Mouse (Mus musculus) forebrain, postnatal 0 days (tissue): ENCODE data around the gene Daam2. TPM values are rescaled to one million over a fixed set of nuclear protein-coding genes. Genes with fewer than 3 reads are reported as not detected.
A peak's percentile ranks its signal among the peaks of the same experiment; 100 is the strongest.

Experiments used
- ATAC-seq: fragments of 200-750 bp; cut with Nextera tagmentation; 2 replicates; pipeline ENCODE4 v1.8.0; 2017; ENCODE audit warnings: mild to moderate bottlenecking, moderate library complexity
- DNase-seq: peaks from one replicate; pipeline ENCODE4 v3.0.0-alpha.2; 2015
- H3K27ac ChIP-seq: fragments of 300-500 bp; sonication (generic); 2 replicates; pipeline ENCODE4 v1.5.1; 2014; ENCODE audit warnings: low read depth, mild to moderate bottlenecking, antibody characterized with exemption, low read length, moderate library complexity, mixed read lengths
- H3K27me3 ChIP-seq: fragments of 300-500 bp; sonication (generic); 2 replicates; pipeline ENCODE4 v1.6.1; 2014; ENCODE audit warnings: mild to moderate bottlenecking, low read length, mixed read lengths; ENCODE audit not compliant: insufficient read depth
- H3K36me3 ChIP-seq: fragments of 300-500 bp; sonication (generic); 2 replicates; pipeline ENCODE4 v1.6.1; 2014; ENCODE audit warnings: mild to moderate bottlenecking, moderate library complexity; ENCODE audit not compliant: insufficient read depth
- H3K4me1 ChIP-seq: fragments of 300-500 bp; sonication (generic); 2 replicates; pipeline ENCODE4 v1.6.1; 2014; ENCODE audit warnings: antibody characterized with exemption; ENCODE audit not compliant: insufficient read depth
- H3K4me2 ChIP-seq: fragments of 300-500 bp; sonication (generic); 2 replicates; pipeline ENCODE4 v1.6.1; 2014; ENCODE audit warnings: low read depth, mild to moderate bottlenecking, moderate library complexity
- H3K4me3 ChIP-seq: fragments of 300-500 bp; sonication (generic); 2 replicates; pipeline ENCODE4 v1.5.1; 2014; ENCODE audit warnings: low read depth, low read length, mixed read lengths
- H3K9ac ChIP-seq: fragments of 300-500 bp; sonication (generic); 2 replicates; pipeline ENCODE4 v1.6.1; 2014; ENCODE audit warnings: mild to moderate bottlenecking
- H3K9me3 ChIP-seq: fragments of 300-500 bp; sonication (generic); 2 replicates; pipeline ENCODE4 v1.6.1; 2016; ENCODE audit warnings: low read length
- CTCF ChIP-seq: sonication (generic); IDR thresholded peaks from 2 replicates; pipeline ENCODE4 v1.5.1; 2016; ENCODE audit warnings: antibody characterized with exemption, control low read depth, low read depth
- WGBS: fragments of 180-500 bp; shearing (Covaris S2); extraction: QIAGEN DNeasy Blood & Tissue Kit; methylation state at CpG from one replicate; pipeline ENCODE4 v1.1.7; 2014; 5-methylcytosine and 5-hydroxymethylcytosine counted together
- polyA plus RNA-seq: library from polyadenylated mRNA; unstranded; fragments of >200 nt; fragmentation: Nextera tagmentation; extraction: Ambion mirVana; gene quantifications from 2 replicates; pipeline ENCODE4 v1.2.1, GENCODE M21; 2015
- total RNA-seq: library from RNA; depleted of rRNA; stranded (reverse); fragments of >200 nt; gene quantifications from 2 replicates; pipeline ENCODE4 v1.2.3, GENCODE M21; 2014

Daam2 gene
- total and polyA plus RNA-seq, 2 experiments from 2014 or later, result 1.8 to 10.3 TPM

DNA sequence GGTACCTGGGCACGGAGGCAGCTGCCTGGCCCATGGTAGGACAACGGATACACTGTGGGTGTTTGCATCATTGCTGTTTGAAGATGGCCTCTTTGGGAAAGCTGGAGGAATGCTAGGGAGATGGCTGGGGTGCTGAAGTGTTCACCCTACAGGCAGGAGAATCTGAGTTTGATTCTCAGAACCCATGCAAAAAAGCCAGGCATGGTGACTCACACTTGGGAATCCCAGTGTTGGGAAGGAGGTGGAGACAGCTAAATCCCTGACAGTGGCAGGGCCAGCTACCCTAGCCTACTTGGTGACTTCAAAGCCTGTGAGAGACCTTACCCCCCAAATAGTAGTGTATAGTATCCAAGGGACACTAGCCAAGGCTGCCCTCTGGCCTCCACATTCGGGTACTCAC is 49.0 kb downstream of the Daam2 start:
- H3K4me3 ChIP-seq, result no peak overlapping the region
- H3K9me3 ChIP-seq, result no peaks in the 10 kb centered on the region
- ATAC-seq, result no peak
- H3K4me2 ChIP-seq, result no peak overlapping the region
- H3K27me3 ChIP-seq, result no peaks in the 10 kb centered on the region
- 93% methylated on average over 3 of the region's 3 CpGs for WGBS
- H3K27ac ChIP-seq, result no peak overlapping the region
- no peak overlapping the region for H3K9ac ChIP-seq
- no peaks in the 10 kb centered on the region for H3K36me3 ChIP-seq
- H3K4me1 ChIP-seq, result no peaks in the 10 kb centered on the region
- DNase-seq, result no peak
- TF ChIP-seq CTCF, result no peak

DNA sequence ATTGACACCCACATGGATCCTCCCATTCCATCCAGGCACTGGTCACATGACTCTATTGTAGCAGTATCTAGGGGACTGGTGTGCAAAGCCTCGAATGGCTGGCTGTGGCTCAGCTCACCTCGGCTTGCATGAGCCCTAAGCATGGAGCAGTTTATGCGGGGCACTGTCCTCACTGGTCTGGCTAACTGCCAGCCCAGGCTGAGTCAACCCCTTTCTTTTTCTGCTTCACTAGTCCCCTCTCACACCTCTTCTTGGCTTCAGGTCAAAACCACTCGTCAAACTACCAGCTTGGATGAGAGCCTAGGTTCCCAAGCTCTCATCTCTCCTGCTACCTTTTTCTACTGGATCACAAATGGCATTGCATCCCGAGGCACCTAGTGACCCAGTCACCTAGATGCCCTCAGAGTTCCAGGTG is 51.5 kb downstream of the Daam2 start:
- TF ChIP-seq CTCF, result no peak
- WGBS, result 34% methylated on average over 5 of the region's 5 CpGs
- Histone ChIP-seq H3K27me3 (no peaks in the 10 kb centered on the region), H3K9me3 (no peaks in the 10 kb centered on the region), H3K9ac (no peak overlapping the region), H3K36me3 (no peaks in the 10 kb centered on the region), H3K4me1 (no peaks in the 10 kb centered on the region), H3K27ac (no peak overlapping the region), H3K4me2 (no peak overlapping the region), H3K4me3 (no peak overlapping the region)
- ATAC-seq (peak; percentile 16; the same call in 1 of the 2 replicates), DNase-seq (peak; percentile 39)

GRCm38 (mm10) chr17:49509431-49509830 is 54.7 kb downstream of the Daam2 start:
- no peak for DNase-seq
- H3K4me3 ChIP-seq, result no peak overlapping the region
- no peak for TF ChIP-seq CTCF
- H3K4me2 ChIP-seq, result no peak overlapping the region
- H3K9me3 ChIP-seq, result no peaks in the 10 kb centered on the region
- ATAC-seq, result no peak
- no peak overlapping the region for H3K9ac ChIP-seq
- no peaks in the 10 kb centered on the region for H3K4me1 ChIP-seq
- no peak overlapping the region for H3K27ac ChIP-seq
- no peaks in the 10 kb centered on the region for H3K36me3 ChIP-seq
- no peaks in the 10 kb centered on the region for H3K27me3 ChIP-seq
- WGBS, result 94% methylated on average over 16 of the region's 16 CpGs

GRCm38 (mm10) chr17:49503246-49503900 is 60.8 kb downstream of the Daam2 start:
- H3K9ac ChIP-seq, result no peak overlapping the region
- WGBS, result 82% methylated on average over 6 of the region's 6 CpGs
- no peaks in the 10 kb centered on the region for H3K9me3 ChIP-seq
- H3K4me1 ChIP-seq, result no peaks in the 10 kb centered on the region
- no peak overlapping the region for H3K27ac ChIP-seq
- H3K4me2 ChIP-seq, result no peak overlapping the region
- no peaks in the 10 kb centered on the region for H3K27me3 ChIP-seq
- TF ChIP-seq CTCF, result no peak
- no peak for ATAC-seq
- H3K36me3 ChIP-seq, result no peaks in the 10 kb centered on the region
- H3K4me3 ChIP-seq, result no peak overlapping the region
- no peak for DNase-seq

- DNase-seq (no peak), ATAC-seq (no peak)
- Histone ChIP-seq H3K4me3 (no peak overlapping the region), H3K4me1 (no peaks in the 10 kb centered on the region), H3K27ac (no peak overlapping the region), H3K36me3 (no peaks in the 10 kb centered on the region), H3K4me2 (no peak overlapping the region), H3K9ac (no peak overlapping the region), H3K9me3 (no peaks in the 10 kb centered on the region), H3K27me3 (no peaks in the 10 kb centered on the region)
- 74% methylated on average over 2 of the region's 2 CpGs for WGBS
- TF ChIP-seq CTCF, result no peak
Observed at GRCm38 (mm10) chr17:49500234-49500633, 63.9 kb downstream of the Daam2 start.

DNA sequence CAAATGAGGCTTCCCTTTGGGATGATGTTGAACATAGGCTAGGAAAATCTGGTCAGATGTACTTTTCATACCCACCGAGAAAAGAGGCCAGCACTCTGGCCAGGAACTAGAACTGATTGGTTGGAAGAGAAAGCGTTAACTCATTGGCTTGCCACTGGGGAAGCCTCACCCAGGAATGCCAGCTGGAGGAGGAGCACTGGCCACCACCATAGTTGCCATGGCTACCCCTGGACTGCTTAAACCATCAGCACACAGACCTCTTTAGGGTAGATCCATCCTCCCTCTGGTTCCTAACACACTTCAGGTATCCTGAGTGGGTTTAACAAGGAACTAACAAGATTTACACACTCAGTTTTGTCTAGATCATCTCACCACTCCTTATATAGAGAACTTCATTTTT is 64.5 kb downstream of the Daam2 start:
- H3K4me1 ChIP-seq, result no peaks in the 10 kb centered on the region
- peak; percentile 59 for ATAC-seq

GRCm38 (mm10) chr17:49498169-49498568 is 66.0 kb downstream of the Daam2 start:
- Histone ChIP-seq H3K27ac (no peak overlapping the region), H3K27me3 (no peaks in the 10 kb centered on the region), H3K9me3 (no peaks in the 10 kb centered on the region), H3K36me3 (no peaks in the 10 kb centered on the region), H3K4me1 (no peaks in the 10 kb centered on the region), H3K4me3 (no peak overlapping the region), H3K9ac (no peak overlapping the region), H3K4me2 (no peak overlapping the region)
- ATAC-seq (no peak), DNase-seq (no peak)
- 40% methylated on average over 3 of the region's 3 CpGs for WGBS
- TF ChIP-seq CTCF, result no peak

More for the DNA sequence above, 64.5 kb downstream of the Daam2 start:
- H3K9me3 ChIP-seq, result no peaks in the 10 kb centered on the region
- DNase-seq, result no peak
- no peak for TF ChIP-seq CTCF
- H3K36me3 ChIP-seq, result no peaks in the 10 kb centered on the region
- H3K27me3 ChIP-seq, result no peaks in the 10 kb centered on the region
- 73% methylated on average over 2 of the region's 2 CpGs for WGBS
- H3K4me2 ChIP-seq, result no peak overlapping the region
- H3K4me3 ChIP-seq, result no peak overlapping the region
- no peak overlapping the region for H3K9ac ChIP-seq
- H3K27ac ChIP-seq, result no peak overlapping the region
